Mouse (Mus musculus) left cerebral cortex, postnatal 14 days (tissue): ENCODE measurements around the gene Phka1. TPM values are rescaled to one million over a fixed set of nuclear protein-coding genes. Genes with fewer than 3 reads are reported as not detected.
A peak's percentile ranks its signal among the peaks of the same experiment; 100 is the strongest.
"Not testable (repeated sequence)": the region's sequence is repeated elsewhere in the genome, so short reads cannot be mapped to it uniquely, and the experiment has no call there.

Source experiments
- DNase-seq, 2 experiments: peaks; one replicate each; pipeline ENCODE4 v3.0.0; 2021 to 2022; ENCODE audit warnings: low spot score in 2 of 2, mixed read lengths in 1 of 2
- intact Hi-C: fragments of 180-260 bp; cut with DNase I; formaldehyde crosslinking; loops from one replicate; pipeline ENCODE4 v1.15.1; 2025
- long read RNA-seq, 2 experiments: library from polyadenylated mRNA; stranded (forward); transcript quantifications; one replicate each; pipeline ENCODE4 v2.0.0; 2021
- total RNA-seq, 2 experiments: library from RNA; stranded (reverse); gene quantifications; 2 replicates each; pipeline ENCODE4 v1.2.3; 2021

Gene Phka1
- total RNA-seq: 10 to 100 TPM; 17.3 to 18.6 TPM
- long read RNA-seq, experiment 1, full-length matches to known transcripts: 2 of 9 reads
- long read RNA-seq, experiment 1, partial matches to known transcripts: 3 of 9 reads
- long read RNA-seq, experiment 1, other reads (novel, unspliced or antisense): 4 of 9 reads
- long read RNA-seq, experiment 2, full-length matches to known transcripts: 13 of 22 reads
- long read RNA-seq, experiment 2, partial matches to known transcripts: 6 of 22 reads
- long read RNA-seq, experiment 2, other reads (novel, unspliced or antisense): 3 of 22 reads

DNA sequence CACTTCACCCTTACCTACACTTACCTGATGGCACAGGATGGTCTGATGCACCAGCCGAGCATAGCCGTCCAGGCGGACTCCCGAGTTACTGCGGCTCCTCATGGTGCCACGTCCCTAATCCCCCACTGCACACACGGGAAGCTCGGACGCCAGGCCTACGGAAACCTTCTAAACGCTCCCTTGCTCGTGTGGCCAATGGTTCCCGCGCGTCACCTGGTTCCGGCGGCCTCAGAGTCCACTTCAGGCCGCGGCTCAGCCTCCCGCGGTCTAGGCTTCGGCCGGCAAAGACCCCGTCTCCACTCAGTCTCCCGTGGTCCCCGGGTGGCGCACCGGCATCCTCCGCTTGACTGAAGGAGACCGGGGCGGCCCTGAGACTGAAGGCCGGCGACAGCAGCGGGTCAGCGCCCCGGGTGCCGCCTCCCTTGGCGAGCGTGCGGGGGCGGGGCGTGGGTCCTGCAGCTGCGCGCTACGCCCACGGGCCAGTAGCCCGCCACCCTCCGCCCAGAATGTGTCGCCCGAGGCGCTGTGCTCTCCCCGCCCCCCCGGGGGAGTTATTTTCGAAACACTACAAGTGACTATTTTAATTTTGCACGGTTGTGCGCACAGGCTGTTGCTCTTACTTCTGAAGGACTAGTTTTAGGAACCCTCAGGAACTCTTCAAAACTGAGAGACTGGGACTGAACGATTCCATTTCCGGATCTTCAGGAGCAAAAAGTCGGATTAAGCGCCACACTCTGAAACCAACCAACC lies at the start of gene Phka1:
TSS of gene Phka1 (minus strand) at position 424 of the 750 bp plus-strand sequence.
- DNase-seq: peak; percentile 62 to 64
- intact Hi-C loops: no loop called here

DNA sequence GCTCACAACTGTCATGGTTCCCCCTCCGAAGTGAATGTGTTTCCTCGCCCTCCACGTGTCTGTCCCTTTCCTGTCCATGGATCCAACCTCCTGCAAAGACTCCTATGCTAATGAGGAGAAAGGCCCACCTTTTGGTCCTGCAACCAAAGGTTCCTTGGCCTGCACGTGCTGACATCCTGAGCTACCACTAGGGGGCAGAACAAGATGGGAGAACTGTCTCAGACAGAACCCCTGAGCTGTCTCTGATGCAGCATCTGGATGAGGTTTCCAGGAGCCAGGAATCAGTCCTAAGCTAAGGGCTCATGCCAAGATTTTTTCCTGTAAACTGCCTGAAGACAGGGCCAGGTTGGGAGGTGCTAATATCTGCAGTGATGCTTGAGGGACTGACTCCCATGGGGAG lies 45.2 kb upstream of the Phka1 start:
- intact Hi-C loops: not testable (repeated sequence)
- DNase-seq: peak; percentile 24 to 27

DNA sequence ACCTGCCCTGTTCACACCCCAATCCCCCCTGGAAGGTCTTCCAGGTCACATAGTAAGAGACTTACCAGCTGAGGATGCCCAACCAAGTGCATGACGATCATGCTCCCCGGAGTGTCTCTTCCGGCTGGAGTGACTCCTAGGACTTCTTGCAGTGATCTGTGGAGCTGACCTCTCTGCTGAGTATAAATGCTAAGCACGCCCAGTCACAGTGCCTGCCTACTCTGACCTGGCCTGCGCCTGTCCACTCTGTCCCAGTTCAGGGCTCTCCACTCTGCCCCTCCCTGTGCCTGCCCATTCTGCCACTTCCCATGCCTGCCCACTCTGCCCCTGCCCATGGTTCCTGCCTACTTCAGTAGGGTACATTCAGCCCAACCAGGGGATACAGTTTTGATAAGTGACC lies 42.8 kb upstream of the Phka1 start, which contains the start of gene Gm3880:
TSS of gene Gm3880 (minus strand) at position 101 of the 400 bp plus-strand sequence.
- intact Hi-C loops: loop anchor here (1.0 to 2.0 kb wide), 2 partner anchors 19 to 242 kb away; partner anchors contain the start of gene 1700018G05Rik
- DNase-seq: not testable (repeated sequence)

- intact Hi-C loops, DNase-seq: not testable (repeated sequence)
Measured at GRCm38 (mm10) chrX:102684706-102685105, 40.7 kb upstream of the Phka1 start.

GRCm38 (mm10) chrX:102666641-102667040 lies 22.6 kb upstream of the Phka1 start:
- DNase-seq: no peak
- intact Hi-C loops: no loop called here

DNA sequence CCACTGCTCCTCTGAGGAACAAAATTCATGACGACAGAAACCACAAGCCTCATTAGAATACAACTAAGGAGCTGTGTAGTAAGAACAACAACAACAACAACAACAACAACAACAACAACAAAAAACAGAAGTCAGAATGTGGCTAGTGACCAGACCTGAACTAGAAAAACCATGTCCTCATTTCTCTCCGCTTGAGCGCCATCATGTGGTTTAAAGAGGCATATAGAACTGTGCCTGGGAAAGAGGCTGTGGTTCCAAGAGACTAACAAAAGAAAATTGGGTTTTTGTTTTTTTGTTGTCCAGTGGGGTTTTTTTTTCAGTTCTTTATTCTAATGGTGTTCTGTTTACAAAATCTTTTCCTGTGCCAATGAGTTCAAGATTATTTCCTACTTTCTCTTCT lies 16.7 kb upstream of the Phka1 start:
- intact Hi-C loops: no loop called here
- peak; percentile 7 to 15 for DNase-seq

DNA sequence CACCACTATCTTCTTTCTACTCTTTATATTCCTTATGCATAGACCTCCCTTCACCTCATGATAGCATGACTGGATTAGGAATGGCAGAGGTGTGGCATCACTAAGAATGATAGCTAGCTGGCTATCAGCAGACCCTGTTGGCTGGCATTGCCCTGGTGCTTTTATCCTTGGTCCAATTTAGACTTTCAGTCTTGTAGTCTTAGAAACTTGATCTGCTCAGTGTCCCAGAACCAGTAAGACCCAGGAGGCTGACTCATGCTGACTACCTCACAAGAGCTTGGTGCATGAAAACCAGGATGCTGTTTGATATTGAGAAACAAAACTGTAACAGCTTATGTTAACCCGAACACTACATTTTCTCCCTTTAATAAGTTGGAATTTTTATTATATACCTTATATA lies 1.6 kb upstream of the Phka1 start:
- intact Hi-C loops: no loop called here
- no peak for DNase-seq

GRCm38 (mm10) chrX:102645146-102645545 lies 1.1 kb upstream of the Phka1 start:
- DNase-seq: no peak
- intact Hi-C loops: no loop called here

DNA sequence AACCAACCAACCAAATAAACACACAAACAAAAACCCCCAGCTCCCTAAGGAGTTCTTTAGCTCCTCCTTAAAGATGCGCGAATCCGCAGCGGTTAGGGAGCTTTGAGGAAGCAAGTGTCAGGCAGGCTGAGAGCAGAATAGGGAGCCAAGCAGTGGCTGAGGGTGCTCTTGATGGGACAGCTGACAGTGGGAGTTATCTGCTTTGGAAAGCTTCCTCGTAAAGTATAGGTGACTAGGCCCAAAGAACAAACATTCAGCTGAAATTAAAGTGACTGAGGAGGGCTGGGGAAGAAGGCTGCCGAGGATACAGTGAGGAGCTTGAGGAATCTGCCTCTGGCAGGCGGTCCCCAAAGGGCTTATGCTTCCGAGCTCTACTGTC lies 516 bp upstream of the Phka1 start:
- DNase-seq: no peak
- intact Hi-C loops: no loop called here

DNA sequence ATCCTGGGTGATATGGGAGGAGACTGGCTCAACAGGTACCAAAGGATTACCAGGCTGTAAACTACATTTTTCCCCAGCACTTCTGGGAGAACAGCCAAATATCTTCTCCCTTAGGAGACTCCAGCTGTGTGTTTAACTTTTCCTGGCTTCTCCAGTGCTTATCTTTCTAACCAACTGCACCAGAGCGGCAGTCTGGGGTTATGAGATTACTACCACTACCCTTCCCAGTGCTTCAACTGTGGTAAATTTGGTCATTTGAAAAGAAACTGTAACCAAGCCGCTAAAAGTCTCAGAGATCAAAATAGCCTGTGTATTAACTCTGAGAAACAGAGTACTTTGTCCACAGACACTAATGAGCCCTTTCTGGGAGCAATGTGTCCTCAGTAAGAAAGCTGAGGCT lies 42.8 kb downstream of the Phka1 start:
- no peak for DNase-seq
- intact Hi-C loops: no loop called here

DNA sequence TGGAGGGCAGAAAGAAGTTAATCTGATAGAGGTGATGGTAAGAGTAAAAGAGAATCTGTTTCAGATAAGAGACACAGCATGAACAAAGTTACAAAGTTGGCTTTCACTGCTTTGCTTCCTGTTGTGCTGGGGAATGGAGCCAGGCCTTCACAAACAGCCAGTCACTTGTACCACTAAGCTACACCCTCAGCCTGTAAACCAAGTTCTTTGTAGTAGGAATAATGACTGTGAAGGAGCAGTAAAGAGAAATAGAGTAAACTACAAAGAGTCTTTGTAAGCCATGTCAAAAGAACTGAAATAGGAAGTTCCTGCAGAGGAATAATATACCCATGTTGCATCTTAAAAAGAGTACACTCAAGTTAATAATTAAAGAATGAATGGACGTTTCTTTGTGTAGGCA lies 55.5 kb downstream of the Phka1 start:
- DNase-seq: peak in 1 of 2 experiments; percentile 5
- intact Hi-C loops: no loop called here

GRCm38 (mm10) chrX:102571186-102571585 lies 72.9 kb downstream of the Phka1 start:
- DNase-seq: no peak
- intact Hi-C loops: no loop called here

DNA sequence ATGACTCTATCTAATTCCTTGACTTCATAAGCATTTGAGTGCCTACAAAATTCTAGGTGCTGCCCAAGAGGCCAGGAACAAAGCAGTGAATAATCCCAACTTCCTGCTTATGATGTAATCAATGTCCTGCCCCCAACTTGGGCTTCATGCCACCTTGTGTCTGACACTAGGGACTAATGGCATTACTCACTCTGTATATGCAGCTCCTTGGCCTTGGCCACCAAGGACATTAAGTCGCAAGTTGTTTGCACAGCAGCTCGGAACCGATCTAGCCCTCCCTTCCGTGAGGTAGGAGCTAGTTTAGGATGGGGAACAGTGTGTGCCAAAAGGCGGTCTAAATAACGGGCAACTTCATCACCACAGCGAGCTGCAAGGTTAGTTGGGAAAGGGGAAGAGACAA lies 87.1 kb downstream of the Phka1 start:
- no peak for DNase-seq
- intact Hi-C loops: no loop called here

DNA sequence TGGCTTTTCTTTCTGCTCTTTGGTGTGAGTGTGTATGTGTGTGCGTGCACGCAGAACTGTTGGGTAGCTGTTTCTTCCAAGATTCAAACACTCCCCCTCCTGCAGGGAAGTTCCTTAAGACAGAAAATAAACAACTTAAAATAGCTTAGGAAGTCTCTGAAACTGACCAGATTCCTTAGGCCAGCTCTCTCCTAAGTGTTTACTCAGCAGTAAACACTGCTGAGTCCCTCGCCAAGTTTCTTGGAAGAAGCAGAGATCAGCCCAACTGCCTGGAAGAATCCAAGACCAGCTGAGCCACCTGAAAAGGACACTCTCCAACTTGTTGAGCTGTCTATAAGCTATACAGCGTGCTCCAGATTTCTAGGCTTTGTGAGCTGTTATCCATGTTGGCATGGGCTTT lies 134.8 kb downstream of the Phka1 start:
- DNase-seq: no peak
- intact Hi-C loops: no loop called here

GRCm38 (mm10) chrX:102504644-102505481 lies 139.2 kb downstream of the Phka1 start, which contains the start of gene Hdac8:
Gene Hdac8, minus strand, starts transcription at chrX:102505359.
- peak; percentile 30 to 49 for DNase-seq
- intact Hi-C loops: no loop called here

DNA sequence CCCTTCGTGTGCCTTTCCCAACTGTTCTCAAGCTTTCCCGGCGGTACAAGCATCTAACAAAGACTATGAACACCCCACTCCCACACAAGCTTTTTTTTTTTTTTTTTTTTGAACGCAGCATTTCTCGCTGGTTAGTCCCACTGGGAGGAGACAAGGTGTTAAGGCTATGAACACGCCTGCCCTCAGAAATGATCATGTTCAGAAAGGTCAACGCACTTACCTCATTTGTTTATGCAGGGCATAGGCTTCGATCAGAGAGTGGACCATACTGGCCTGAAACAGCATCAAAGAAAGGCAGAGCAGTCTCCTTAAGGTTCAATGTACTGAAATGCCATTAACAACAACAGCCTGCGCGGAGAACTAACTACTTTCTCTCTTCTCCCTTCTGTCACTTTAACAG lies 139.9 kb downstream of the Phka1 start:
- intact Hi-C loops: no loop called here

DNA sequence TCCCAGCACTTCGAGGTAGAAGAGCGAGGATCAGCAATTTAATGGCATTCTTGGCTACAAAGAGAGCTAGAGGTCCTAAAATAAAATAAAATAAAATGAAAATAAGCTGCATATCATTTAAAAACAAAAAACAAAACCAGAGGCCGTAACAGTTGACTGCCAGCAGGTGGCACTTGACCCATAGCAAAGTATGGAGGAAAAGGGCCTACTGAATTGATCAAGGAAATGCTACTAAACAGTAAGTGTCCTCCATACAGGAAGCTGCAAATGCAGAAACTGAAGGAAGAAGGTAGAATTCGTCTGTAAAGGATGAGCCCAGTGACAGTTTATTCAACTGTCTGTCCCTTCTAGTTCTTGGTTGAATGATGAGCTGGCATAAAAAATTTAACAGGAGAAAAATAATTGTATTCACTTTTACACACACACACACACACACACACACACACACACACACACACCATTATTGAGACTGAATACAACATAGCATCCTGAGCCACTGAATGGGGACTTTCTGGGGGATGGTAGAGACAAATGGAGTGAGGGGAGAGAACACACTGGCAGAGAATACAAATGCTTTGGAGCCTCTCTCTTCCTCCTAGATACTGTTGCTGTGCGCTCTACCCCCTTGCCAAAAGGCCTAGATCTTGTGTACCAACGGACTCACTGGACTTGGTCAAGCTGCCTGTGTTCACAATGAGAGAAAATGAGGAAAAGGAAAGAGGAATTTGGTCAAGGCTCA lies 149.9 kb downstream of the Phka1 start:
- intact Hi-C loops: no loop called here
- DNase-seq: peak; percentile 8 to 18

More for the DNA sequence above, 139.9 kb downstream of the Phka1 start:
- DNase-seq: no peak

- DNase-seq: no peak
- intact Hi-C loops: loop anchor here (10.0 kb wide), 1 partner anchor 321 kb away; no protein-coding TSS in a partner anchor
Measured at GRCm38 (mm10) chrX:102485575-102485974, 158.5 kb downstream of the Phka1 start.

DNA sequence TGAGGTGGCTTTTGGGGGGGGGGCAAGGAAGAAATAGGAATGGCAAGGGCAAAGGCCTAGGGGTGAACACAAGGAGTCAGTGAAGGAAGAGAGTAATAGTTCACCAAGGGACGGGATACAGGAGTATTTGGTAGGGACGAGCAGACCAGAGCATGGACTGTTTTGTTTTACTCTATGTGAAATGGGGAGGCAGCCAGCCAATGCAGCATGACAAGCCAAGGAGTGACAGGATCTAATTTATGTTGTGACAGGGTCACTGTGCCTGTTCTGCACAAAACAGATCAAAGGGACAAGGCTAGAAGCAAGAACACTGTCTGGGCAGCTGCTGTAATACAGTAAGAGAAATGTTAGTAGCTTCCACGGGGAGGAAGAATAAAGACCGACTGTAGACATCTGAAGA lies 164.4 kb downstream of the Phka1 start:
- intact Hi-C loops: loop anchor here (5.0 to 10.0 kb wide), 3 partner anchors 227 to 315 kb away; partner anchors contain the start of gene Cited1
- no peak for DNase-seq
